Mouse (Mus musculus) liver, embryonic 14.5 days (tissue): ENCODE results near the gene Sirt7. TPM values are rescaled to one million over a fixed set of nuclear protein-coding genes. Genes with fewer than 3 reads are reported as not detected.
A peak's percentile ranks its signal among the peaks of the same experiment; 100 is the strongest.
"Not testable (repeated sequence)": the region's sequence is repeated elsewhere in the genome, so short reads cannot be mapped to it uniquely, and the experiment has no call there.

Source experiments
- ATAC-seq: fragments of 200-750 bp; cut with Nextera tagmentation; 2 replicates; pipeline ENCODE4 v1.8.0; 2017; ENCODE audit warnings: moderate number of reproducible peaks, mild to moderate bottlenecking, moderate library complexity; ENCODE audit not compliant: insufficient read depth
- DNase-seq, 3 experiments: peaks; one replicate each; pipeline ENCODE4 v3.0.0-alpha.2; 2012 to 2013; ENCODE audit warnings: low read depth in 3 of 3, low spot score in 3 of 3
- H3K27ac ChIP-seq: fragments of 300-500 bp; sonication (generic); 2 replicates; pipeline ENCODE4 v1.5.1; 2014; ENCODE audit warnings: moderate library complexity, mild to moderate bottlenecking, control low read depth, inconsistent platforms
- H3K27me3 ChIP-seq: fragments of 300-500 bp; sonication (generic); 2 replicates; pipeline ENCODE4 v1.6.1; 2014; ENCODE audit warnings: mild to moderate bottlenecking, low read length, moderate library complexity; ENCODE audit not compliant: control insufficient read depth, insufficient read depth
- H3K36me3 ChIP-seq: fragments of 300-500 bp; sonication (generic); replicated peaks from 2 replicates; pipeline ENCODE4 v1.6.1; 2014; ENCODE audit warnings: low read depth; ENCODE audit not compliant: control insufficient read depth, insufficient read depth
- H3K4me1 ChIP-seq, 2 experiments: fragments of 200-500 bp in 1 of 2; fragments of 300-500 bp in 1 of 2; sonication (generic) in 1 of 2; replicated peaks; 2 replicates each; pipeline ENCODE4 v1.6.1; 2012 to 2014; ENCODE audit warnings: antibody characterized with exemption in 1 of 2, inconsistent platforms in 1 of 2, low read length in 1 of 2; ENCODE audit not compliant: control insufficient read depth in 2 of 2, insufficient read depth in 2 of 2
- H3K4me2 ChIP-seq: fragments of 300-500 bp; sonication (generic); 2 replicates; pipeline ENCODE4 v1.6.1; 2014; ENCODE audit warnings: low read depth, mild to moderate bottlenecking, control low read depth, moderate library complexity
- H3K4me3 ChIP-seq, 2 experiments: fragments of 200-500 bp in 1 of 2; fragments of 300-500 bp in 1 of 2; sonication (generic) in 1 of 2; 2 replicates each; pipeline ENCODE4 v1.5.1; 2012 to 2014; ENCODE audit warnings: low read depth in 2 of 2, low read length in 2 of 2, mild to moderate bottlenecking in 2 of 2, control low read depth in 1 of 2, inconsistent platforms in 1 of 2, moderate library complexity in 1 of 2; ENCODE audit not compliant: insufficient read depth in 1 of 2
- H3K9ac ChIP-seq: fragments of 300-500 bp; sonication (generic); replicated peaks from 2 replicates; pipeline ENCODE4 v1.6.1; 2014; ENCODE audit warnings: mild to moderate bottlenecking, control low read depth, moderate library complexity
- H3K9me3 ChIP-seq: fragments of 300-500 bp; sonication (generic); 2 replicates; pipeline ENCODE4 v1.6.1; 2016; ENCODE audit warnings: low read length, mixed read lengths; ENCODE audit not compliant: control insufficient read depth
- CTCF ChIP-seq: IDR thresholded peaks from 2 replicates; pipeline ENCODE4 v1.5.1; 2016; ENCODE audit warnings: antibody characterized with exemption, low read depth, control low read depth
- EP300 ChIP-seq: IDR thresholded peaks from 2 replicates; pipeline ENCODE4 v1.6.1; 2016; ENCODE audit warnings: antibody characterized with exemption, low read depth
- WGBS: fragments of 180-500 bp; shearing (Covaris S2); extraction: QIAGEN DNeasy Blood & Tissue Kit; methylation state at CpG from one replicate; pipeline ENCODE4 v1.1.7; 2014; ENCODE audit not compliant: insufficient replicate concordance; 5-methylcytosine and 5-hydroxymethylcytosine counted together
- polyA plus RNA-seq, 2 experiments: library from polyadenylated mRNA; depleted of rRNA in 1 of 2; stranded (reverse) in 1 of 2; unstranded in 1 of 2; fragments of >200 nt; fragmentation: Nextera tagmentation in 1 of 2; extraction: Ambion mirVana in 1 of 2; gene quantifications; 2 replicates each; pipeline versions ENCODE4 v1.2.1 to v1.2.3; 2012 to 2014

Sirt7 gene
- polyA plus RNA-seq, 2 experiments = 22.0 to 30.8 TPM

- no peak for TF ChIP-seq CTCF
- no peak for TF ChIP-seq EP300
- no peak overlapping the region for H3K9ac ChIP-seq
- H3K27me3 ChIP-seq = no peaks in the 10 kb centered on the region
- 83% methylated on average over 1 of the region's 1 CpGs for WGBS
- H3K4me1 ChIP-seq = peaks cover 17 to 18% of the 10 kb centered on the region in 2 experiments
- H3K4me3 ChIP-seq = no peak overlapping the region
- H3K9me3 ChIP-seq = no peaks in the 10 kb centered on the region
- no peak overlapping the region for H3K27ac ChIP-seq
- DNase-seq (no peak), ATAC-seq (no peak)
- peaks cover 47% of the 10 kb centered on the region for H3K36me3 ChIP-seq
- H3K4me2 ChIP-seq = no peak overlapping the region
Measured at GRCm38 (mm10) chr11:120583937-120584336, 41.1 kb downstream of the Sirt7 start.

GRCm38 (mm10) chr11:120582982-120583293 lies 42.1 kb downstream of the Sirt7 start:
- H3K9me3 ChIP-seq, DNase-seq, H3K27me3 ChIP-seq, H3K4me2 ChIP-seq, H3K4me3 ChIP-seq, H3K9ac ChIP-seq, ATAC-seq, H3K27ac ChIP-seq: not testable (repeated sequence)
- Histone ChIP-seq H3K36me3 (peaks cover 47% of the 10 kb centered on the region), H3K4me1 (peaks cover 13 to 17% of the 10 kb centered on the region in 2 experiments)
- 79% methylated on average over 2 of the region's 2 CpGs for WGBS

DNA sequence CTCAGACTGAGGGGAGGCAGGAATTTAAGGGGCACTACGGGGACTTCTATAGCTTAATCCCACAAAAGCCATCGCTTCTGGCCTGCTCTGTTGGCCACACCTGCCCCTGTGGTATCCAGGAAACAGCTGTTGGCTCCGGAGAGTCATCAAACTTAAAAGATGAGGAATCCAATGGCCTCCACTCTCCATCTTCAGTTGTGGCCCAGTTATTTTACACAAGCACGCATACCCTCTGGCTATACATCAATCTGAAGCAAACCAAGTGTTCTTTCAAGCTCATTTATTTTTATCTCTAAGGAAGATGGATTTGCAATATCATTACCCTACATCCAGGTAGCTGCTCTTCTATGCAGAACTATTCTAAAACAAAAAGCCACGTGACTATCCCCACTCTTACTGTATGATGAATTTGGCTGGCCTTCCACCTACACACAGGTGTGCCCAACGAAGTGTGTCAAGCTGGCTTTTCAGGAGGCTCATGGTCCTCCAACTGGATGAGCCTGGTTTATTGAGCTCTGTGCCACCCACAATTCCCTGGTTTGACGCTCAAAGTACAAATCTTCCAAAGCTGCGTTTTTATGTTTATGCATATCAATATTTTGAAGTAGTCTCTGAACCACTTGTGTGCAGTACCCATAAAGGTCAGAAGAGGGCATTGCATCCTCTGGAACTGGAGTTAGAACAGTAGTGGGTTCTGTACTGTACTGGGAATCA lies 42.6 kb downstream of the Sirt7 start:
- H3K9ac ChIP-seq = peak overlapping the region; percentile 86
- no peaks in the 10 kb centered on the region for H3K9me3 ChIP-seq
- H3K4me1 ChIP-seq = peaks cover 13 to 17% of the 10 kb centered on the region in 2 experiments
- ATAC-seq (no peak), DNase-seq (no peak)
- peak overlapping the region; percentile 98 for H3K4me2 ChIP-seq
- 62% methylated on average over 8 of the region's 8 CpGs for WGBS
- H3K27me3 ChIP-seq = no peaks in the 10 kb centered on the region
- peaks cover 43% of the 10 kb centered on the region for H3K36me3 ChIP-seq
- peak overlapping the region; percentile 70 for H3K27ac ChIP-seq
- peak overlapping the region; percentile 86 to 89; a peak in 3 of 4 replicates for H3K4me3 ChIP-seq
- TF ChIP-seq CTCF (peak; percentile 71), EP300 (no peak)

DNA sequence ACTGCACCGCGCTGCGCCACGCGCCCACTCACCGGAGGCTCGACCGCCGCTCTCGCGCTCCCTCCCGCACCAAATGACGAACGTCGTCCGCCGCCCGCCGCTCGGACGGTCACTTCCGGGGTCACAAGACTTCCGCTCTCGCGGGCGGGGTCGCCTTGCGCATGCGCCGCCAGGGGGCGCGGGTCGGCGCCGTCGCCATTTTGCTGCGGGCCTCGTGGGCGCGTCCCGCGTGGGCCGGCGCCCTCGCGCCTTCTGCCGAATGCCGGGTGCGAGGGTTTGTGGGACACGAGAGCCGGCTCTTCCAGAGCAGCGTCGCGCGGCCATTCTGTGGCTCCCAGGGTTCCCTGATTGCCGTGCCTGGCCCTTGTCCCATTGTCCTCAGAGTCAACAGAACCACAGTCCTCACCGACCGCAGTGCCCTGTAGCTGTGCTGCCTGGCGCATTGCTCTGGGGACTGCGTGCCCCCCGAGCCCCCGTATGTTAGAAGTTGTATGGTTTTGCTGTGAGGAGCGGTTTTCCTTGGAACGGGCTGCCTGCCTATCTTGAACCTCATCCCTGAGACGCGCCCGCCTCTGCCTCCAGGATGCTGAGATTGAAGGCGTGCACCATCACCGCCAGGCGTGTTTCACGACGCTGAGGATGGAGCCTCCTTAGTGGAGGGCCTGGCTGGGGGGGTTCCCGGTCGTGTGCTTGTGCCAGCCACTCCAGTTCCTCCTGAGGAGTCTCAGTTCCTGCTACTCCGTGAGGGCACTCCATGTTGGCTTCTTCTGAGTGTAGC lies 43.4 kb downstream of the Sirt7 start, which contains the start of gene Arhgdia:
Gene Arhgdia (minus strand): TSS at position 135 of the 778 bp plus-strand sequence.
- Histone ChIP-seq H3K4me1 (peaks cover 13 to 17% of the 10 kb centered on the region in 2 experiments), H3K27ac (peak within 1 kb of the TSS; percentile 70), H3K4me3 (peak within 1 kb of the TSS; percentile 86 to 89), H3K36me3 (peaks cover 35% of the 10 kb centered on the region), H3K9me3 (no peaks in the 10 kb centered on the region), H3K9ac (peak within 1 kb of the TSS; percentile 86), H3K27me3 (no peaks in the 10 kb centered on the region), H3K4me2 (peak within 1 kb of the TSS; percentile 98)
- TF ChIP-seq EP300 (no peak), CTCF (peak; percentile 48)
- ATAC-seq = peak; percentile 72
- WGBS = 2% methylated on average over 71 of the region's 75 CpGs
- peak; percentile 57 to 66 (median 64) for DNase-seq

DNA sequence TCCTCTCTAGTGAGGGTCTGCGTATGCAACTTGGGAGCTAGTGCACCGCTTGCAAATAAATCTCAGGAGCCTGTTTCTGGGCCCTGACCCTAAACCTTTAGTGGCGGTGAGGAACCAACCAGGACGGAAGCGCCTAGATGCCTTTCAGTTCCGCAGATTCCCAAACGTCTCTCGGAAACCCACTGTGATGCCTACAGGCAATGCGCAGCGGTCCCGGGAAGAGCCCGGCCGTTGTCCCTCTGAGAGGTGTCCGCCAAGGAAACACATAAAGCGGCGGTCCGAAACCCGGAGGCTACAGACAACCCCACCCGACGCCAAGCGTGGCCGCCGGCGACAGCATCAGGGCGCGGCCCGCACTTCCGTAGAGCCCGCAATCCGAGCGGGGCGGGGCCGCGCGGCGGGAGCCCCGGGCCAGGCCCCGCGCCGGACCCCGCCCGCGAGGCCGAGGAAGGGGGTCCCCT lies 44.1 kb downstream of the Sirt7 start:
- H3K36me3 ChIP-seq = peaks cover 29% of the 10 kb centered on the region
- TF ChIP-seq EP300 (no peak), CTCF (no peak)
- ATAC-seq (peak; percentile 71), DNase-seq (no peak)
- H3K4me3 ChIP-seq = peak overlapping the region; percentile 86 to 89
- no peaks in the 10 kb centered on the region for H3K27me3 ChIP-seq
- H3K9ac ChIP-seq = peak overlapping the region; percentile 86
- peaks cover 16 to 19% of the 10 kb centered on the region in 2 experiments for H3K4me1 ChIP-seq
- peak overlapping the region; percentile 70 for H3K27ac ChIP-seq
- peak overlapping the region; percentile 98 for H3K4me2 ChIP-seq
- under 1% methylated on average over 44 of the region's 44 CpGs for whole genome bisulfite sequencing
- H3K9me3 ChIP-seq = no peaks in the 10 kb centered on the region
